Mouse (Mus musculus): ENCODE results near the gene Lrig1.

Lrig1 gene

GRCm38 (mm10) chr6:94646902-94647301, 53.1 kb downstream of the Lrig1 start:
- DNase-seq = no peak

GRCm38 (mm10) chr6:94646274-94646863, 53.6 kb downstream of the Lrig1 start:
- peak; percentile 47 for DNase-seq

- no peak for DNase-seq
Observed at GRCm38 (mm10) chr6:94645723-94646122, 54.2 kb downstream of the Lrig1 start.

GRCm38 (mm10) chr6:94644641-94645040, 55.3 kb downstream of the Lrig1 start:
- DNase-seq = no peak

- no peak for DNase-seq
Observed at GRCm38 (mm10) chr6:94643989-94644388, 56.0 kb downstream of the Lrig1 start.

GRCm38 (mm10) chr6:94642048-94642447, 57.9 kb downstream of the Lrig1 start:
- DNase-seq = no peak

GRCm38 (mm10) chr6:94640297-94640696, 59.7 kb downstream of the Lrig1 start:
- DNase-seq = no peak

GRCm38 (mm10) chr6:94637024-94637434, 62.9 kb downstream of the Lrig1 start:
- DNase-seq = no peak

- DNase-seq = no peak
Observed at GRCm38 (mm10) chr6:94635343-94635742, 64.6 kb downstream of the Lrig1 start.

GRCm38 (mm10) chr6:94634710-94635109, 65.2 kb downstream of the Lrig1 start:
- no peak for DNase-seq

- DNase-seq = peak; percentile 42
Observed at GRCm38 (mm10) chr6:94634274-94634673, 65.7 kb downstream of the Lrig1 start.

- no peak for DNase-seq
Observed at GRCm38 (mm10) chr6:94631779-94632082, 68.2 kb downstream of the Lrig1 start.

GRCm38 (mm10) chr6:94631051-94631778, 68.7 kb downstream of the Lrig1 start:
- DNase-seq = no peak

- DNase-seq = no peak
Observed at GRCm38 (mm10) chr6:94628787-94629186, 71.2 kb downstream of the Lrig1 start.

GRCm38 (mm10) chr6:94627714-94628595, 72.0 kb downstream of the Lrig1 start:
- no peak for DNase-seq

- DNase-seq = no peak
Observed at GRCm38 (mm10) chr6:94626807-94627206, 73.2 kb downstream of the Lrig1 start.

- peak; percentile 42 for DNase-seq
Observed at GRCm38 (mm10) chr6:94625896-94626295, 74.1 kb downstream of the Lrig1 start.

- DNase-seq = no peak
Observed at GRCm38 (mm10) chr6:94624543-94624942, 75.4 kb downstream of the Lrig1 start.

- DNase-seq = peak; percentile 85
Observed at GRCm38 (mm10) chr6:94622983-94623382, 77.0 kb downstream of the Lrig1 start.

GRCm38 (mm10) chr6:94620801-94621301, 79.1 kb downstream of the Lrig1 start:
- no peak for DNase-seq

- no peak for DNase-seq
Observed at GRCm38 (mm10) chr6:94620287-94620686, 79.7 kb downstream of the Lrig1 start.

GRCm38 (mm10) chr6:94618671-94619070, 81.3 kb downstream of the Lrig1 start:
- DNase-seq = no peak

GRCm38 (mm10) chr6:94615936-94616335, 84.0 kb downstream of the Lrig1 start:
- DNase-seq = no peak

GRCm38 (mm10) chr6:94614346-94614745, 85.6 kb downstream of the Lrig1 start:
- DNase-seq = no peak

Data from thymus, postnatal 14 days (tissue).